Mouse (Mus musculus) megakaryocyte, embryonic 14.5 days (primary cell): Measurements from ENCODE around the gene Ttll11.

ENCODE experiments used
- FLI1 ChIP-seq: IDR thresholded peaks from 2 replicates; pipeline ENCODE4 v1.6.1; 2012; ENCODE audit warnings: low read length, inconsistent platforms, mixed read lengths
- GATA1 ChIP-seq: IDR thresholded peaks from 3 replicates; pipeline ENCODE4 v1.6.1; 2012; ENCODE audit warnings: mixed read lengths, low read length, inconsistent platforms, borderline replicate concordance

- no peak for TF ChIP-seq GATA1
- TF ChIP-seq FLI1, result no peak
These were observed 261.7 kb downstream of the Ttll11 start for GRCm38 (mm10) chr2:35718003-35718500.
